Mouse (Mus musculus) spleen, adult 12 weeks (tissue): ENCODE data around the gene Atf3.
"Not testable (repeated sequence)": the region's sequence is repeated elsewhere in the genome, so short reads cannot be mapped to it uniquely, and the experiment has no call there.

ENCODE experiments used
- DNase-seq: peaks from one replicate; pipeline ENCODE4 v3.0.0; 2022; ENCODE audit warnings: low spot score

The Atf3 gene

DNA sequence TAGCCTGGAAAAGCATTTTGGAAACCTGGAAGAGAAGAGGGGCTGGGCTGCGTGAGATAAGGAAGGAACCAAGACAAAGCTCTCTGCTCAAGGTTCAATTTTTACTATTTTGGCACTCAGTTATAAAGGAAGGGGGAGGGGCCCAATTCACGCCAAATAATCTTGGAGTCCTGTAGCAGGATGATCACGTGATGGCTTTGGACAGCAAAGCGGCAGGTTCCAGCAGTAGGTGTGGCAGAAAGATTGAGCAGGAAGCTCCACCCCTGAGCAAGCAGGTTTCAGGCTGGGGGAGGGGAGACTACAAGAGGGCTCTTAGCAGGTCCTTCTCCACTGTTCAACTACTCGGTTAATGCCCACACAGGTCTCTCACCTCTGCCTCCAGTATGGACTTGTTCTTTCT is 68.3 kb downstream of the Atf3 start:
- DNase-seq, result not testable (repeated sequence)

DNA sequence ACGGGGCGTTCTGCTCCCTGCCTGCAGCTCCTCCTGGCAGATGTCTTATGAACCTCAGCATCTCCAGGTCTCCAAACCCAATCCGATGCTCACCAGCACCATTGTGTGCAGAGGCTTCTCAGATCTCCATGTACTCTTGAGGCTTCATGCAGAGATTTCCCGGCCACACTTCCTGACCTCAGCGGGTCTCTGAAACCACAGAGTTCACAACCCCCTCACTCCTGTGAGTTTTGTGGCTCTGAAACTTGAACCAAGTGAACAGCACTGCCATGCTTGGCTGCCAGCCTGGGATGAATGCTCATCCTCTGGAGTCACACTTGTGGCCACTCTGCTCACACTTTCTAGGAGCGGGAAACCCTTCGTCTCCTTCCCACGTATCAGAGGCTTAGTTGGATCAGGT is 76.9 kb downstream of the Atf3 start:
- no peak for DNase-seq

DNA sequence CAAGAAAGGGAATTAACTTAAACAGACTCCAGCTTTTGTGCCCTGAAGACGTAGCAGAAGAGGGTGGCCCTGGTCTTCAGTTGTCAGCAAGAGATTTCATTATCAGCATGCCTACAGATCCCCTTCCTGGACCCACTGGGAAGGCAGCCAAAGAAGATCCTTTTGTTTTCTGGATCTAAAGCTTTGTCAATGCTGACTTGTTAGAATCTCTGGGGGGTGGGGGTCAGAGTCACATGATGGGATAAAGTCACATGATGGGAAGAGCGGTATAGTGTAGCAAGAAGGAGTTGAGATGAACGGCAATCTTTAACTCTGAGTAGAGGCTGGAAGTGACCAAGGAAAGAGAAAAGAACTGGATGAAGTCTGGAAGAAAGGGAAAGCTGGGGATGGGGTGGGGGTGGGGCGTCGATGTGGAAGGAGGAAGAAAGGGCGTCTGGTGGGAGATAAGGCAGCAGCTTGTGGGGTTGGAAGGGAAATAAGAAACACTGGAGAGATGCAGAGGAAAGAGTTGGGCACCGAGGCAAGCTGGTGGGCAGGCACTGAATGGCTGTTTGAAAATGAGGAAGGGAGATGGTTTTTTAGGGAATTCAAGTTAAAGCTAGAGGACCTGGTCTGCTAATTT is 78.9 kb downstream of the Atf3 start:
- no peak for DNase-seq

DNA sequence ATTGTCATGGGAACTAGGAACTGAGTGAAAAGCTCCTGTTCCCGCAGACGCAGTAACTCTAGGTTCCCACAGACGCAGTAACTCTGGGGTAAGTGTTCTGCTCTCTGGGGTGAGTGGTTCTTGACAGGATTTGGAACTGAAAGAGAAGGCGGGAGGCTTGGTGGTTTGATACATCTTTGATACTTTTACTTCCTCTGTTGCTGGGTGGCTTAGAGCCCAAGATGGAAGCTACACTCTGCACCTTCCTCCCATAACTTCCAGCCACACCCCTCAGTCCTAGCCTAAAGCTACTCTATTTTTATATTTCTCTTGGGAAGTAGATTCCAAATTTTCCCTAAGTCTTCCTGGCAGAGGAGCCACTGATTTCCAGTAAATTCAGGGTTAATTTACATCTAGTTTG is 79.4 kb downstream of the Atf3 start:
- DNase-seq, result no peak

DNA sequence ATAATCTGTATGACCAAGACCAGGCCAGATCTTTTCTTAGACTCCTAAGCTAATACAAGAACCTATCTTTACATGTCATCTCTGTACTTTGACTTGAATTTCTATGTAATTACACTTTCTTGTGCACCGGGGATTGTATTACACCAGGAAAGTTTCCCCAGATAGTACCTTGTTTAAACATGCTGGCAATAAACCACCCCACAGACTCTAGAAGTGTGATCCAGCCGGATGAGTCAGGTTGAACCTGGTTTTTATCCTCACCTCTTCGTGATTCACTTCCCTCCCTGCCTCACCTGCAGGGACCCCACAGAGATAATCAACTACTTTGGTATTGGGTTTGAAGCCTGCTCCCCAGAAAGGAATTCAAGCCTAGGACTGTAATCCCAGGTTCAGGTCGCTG is 82.4 kb downstream of the Atf3 start:
- no peak for DNase-seq

DNA sequence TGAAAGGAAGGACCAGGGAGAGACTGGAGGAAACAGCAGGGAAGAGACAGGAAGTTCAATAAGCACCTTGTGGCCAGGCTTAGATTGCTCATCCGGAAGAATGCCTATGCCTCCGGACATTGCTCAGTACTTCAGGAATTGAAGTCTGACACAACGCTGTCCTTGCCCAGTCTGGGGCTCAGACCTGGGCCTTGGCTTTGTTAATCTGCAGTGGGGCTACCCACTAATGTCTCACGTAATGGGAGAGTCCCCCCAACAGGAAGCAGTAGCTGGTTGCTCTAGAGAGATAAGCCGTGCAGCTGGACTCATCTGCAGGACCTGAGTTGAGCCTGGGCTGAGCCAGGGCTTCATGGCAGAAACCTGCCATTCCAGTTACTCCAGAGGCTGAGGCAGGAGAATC is 84.9 kb downstream of the Atf3 start:
- DNase-seq, result no peak

DNA sequence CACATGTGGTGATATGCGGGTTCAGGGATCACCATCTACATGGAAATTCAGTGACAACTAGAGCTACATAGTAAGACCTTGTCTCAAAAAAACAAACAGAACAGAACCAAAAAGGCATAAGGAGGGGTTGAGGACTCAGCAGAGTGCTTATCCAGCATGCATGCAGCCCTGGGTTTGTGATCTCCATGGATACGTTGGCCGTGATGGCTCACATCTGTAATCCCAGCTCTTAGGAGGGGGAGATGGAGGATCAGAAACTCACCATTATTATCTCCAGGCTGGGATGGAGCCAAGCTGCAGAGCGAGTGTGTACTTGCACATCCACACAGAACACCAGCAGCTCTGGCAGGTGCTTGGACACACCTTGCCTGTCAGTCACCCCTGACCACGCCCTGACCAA is 85.6 kb downstream of the Atf3 start:
- no peak for DNase-seq

DNA sequence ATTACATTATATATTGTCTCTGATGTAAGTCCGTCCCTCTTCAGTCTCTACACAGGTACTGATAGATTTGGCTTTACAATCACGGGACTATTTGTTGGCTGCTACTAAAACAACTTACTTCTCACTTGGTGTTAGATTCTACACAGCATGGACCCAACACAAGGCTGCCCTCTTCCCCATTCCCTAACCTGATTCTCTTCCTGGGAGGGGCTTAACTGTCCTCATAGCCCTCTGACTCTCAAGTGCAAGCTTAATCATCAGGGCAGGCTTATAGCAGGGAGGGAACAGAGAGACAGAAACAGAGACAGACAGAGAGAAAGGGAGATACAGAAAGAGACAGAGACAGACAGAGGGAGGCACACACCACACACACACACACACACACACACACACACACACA is 86.1 kb downstream of the Atf3 start:
- DNase-seq, result no peak

DNA sequence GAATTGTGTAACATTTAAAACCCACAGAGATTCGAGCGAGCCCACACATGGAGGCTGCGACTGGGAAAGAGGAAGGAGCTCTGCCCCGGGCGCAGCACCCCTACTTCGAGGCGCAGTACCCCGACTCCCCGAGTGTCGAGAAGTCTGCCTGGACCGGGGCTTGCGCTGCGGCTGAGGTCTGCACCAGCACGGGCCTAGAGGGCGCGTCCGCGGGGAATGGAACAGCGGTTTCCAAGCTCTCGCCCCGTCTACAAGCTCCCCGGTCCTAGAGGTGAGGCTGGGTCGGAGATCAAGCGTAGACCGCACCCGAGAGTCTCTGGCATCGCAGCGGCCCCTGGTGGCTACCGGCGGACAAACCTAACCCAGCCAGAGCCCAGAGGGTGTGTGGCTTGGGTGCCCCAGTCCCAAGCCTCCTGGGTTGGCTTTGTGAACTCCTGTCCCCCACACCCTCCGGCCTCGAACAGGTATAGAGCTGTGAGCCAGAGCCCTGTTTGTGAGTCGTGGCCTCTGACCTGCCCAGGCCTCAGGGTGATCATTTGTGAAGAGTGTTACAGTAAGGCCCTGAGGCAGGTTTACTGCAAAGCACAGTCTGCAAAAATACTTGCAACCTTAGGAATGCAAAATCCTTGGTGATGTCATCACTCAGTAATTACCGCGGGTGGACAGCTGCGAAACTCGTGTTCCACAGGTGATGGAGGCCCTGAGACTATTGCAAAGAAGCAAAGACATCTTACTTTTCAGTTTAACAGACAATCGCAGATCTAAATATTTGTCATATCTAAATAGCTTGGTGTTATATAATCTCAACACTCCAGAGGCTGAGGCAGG is 91.8 kb downstream of the Atf3 start:
- peak; percentile 56 for DNase-seq

DNA sequence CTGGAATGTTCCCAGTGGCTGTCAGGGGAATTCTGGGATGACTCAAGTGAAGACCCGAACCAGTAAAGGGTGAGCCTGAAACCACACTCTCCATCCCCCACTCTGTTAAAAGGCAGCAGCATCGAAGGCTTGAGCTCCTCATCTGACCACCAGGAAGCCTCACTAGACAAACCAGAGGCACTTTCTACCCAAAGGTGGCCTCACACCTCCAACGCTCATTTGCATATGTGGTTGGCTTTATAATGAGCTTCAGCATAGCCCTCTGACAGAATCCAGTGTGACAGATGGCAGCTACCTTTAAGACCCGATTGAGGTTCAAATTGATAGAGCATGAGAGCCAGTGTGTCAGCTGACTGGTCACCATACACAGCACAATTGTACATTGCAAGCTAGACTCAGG is 93.6 kb downstream of the Atf3 start:
- no peak for DNase-seq

DNA sequence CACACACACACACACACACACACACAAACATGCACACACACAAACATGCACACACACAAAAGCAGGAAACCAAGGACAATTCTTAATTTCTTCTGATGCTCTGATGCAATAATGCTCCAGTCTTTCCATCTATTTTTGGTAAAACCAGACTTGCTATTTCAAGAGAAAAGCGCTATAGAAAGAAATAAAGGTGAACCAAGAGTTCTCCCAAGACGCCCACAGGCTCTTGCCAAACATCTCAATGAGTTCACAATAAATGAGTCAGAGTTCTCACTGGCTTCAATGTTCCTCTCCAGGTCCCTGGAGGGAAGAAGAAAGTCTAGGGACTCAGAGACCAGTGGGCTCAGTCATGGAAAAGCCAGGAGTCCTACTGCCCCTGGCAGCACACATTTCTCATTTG is 94.1 kb downstream of the Atf3 start:
- DNase-seq, result no peak

DNA sequence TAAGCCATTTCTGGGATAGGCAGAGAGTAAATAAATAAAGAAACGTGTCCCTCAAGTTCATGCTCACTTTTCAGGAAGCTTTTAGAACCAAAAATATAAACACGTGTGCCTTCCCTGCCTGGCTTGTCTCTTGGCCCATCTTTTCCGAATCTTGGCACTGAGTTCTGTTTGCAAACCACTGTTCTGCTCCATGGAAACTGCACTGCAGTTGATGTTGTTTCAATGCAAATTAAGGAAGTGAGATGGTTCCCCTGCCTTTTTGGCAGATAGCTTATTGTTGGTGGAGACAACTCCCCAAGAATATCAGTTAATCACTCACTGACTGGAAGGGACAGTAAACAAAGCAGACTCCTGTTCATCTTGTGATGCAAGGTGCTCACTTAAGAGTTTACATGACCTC is 95.1 kb downstream of the Atf3 start:
- DNase-seq, result no peak
